Comparison of ENCODE assay signal across 25 mouse cellular contexts in the genomic region with DNA sequence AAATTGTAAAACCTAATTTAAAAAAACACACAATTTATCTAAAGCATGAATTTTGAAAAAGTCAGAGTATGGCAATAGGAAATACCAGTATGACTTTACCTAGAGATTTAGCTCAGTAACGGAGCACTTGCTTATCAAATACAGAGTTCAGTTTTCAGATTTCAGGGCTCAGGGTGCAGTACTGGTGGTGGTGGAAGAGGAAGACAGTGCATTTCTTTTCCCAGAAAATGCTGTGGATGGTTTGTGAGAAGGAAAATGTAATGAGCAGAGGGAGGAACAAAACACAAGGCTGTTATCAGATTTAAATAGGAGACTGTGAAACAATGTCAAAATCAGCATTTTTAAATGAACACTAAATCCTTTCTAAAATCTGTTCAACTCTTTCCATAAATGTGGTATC.
"Had no signal": no experiment of that assay in that cellular context is flagged by ENCODE, and none has a peak within 500 bp of the region (broad histone marks: within the 10 kb centered on the region; RNA-seq: fewer than 3 reads in every experiment).

No protein-coding gene starts in this region.

- H3K4me3 ChIP-seq: gastrocnemius, adult 2 months; heart, embryonic 10.5 days; heart, embryonic 12.5 days; hindbrain, embryonic 10.5 days; hindbrain, embryonic 12.5 days; intestine, embryonic 15.5 days; left cerebral cortex, adult 2 months; limb, embryonic 13.5 days; limb, embryonic 15.5 days; liver, embryonic 12.5 days had no signal

- H3K27me3 ChIP-seq: heart, embryonic 12.5 days; hindbrain, embryonic 12.5 days; intestine, embryonic 15.5 days; limb, embryonic 13.5 days; limb, embryonic 15.5 days; liver, embryonic 12.5 days had no signal

- DNase-seq: gastrocnemius, adult 2 months; gastrocnemius, postnatal 10 days; gastrocnemius, postnatal 25 days; heart, adult 18-20 months; heart, postnatal 10 days; heart, postnatal 4 days; kidney, adult 18-20 months; kidney, adult 8-10 months; kidney, postnatal 10 days; kidney, postnatal 25 days; kidney, postnatal 4 days; lung, adult 18-20 months had no signal

- H3K27ac ChIP-seq: gastrocnemius, adult 2 months; heart, embryonic 10.5 days; hindbrain, embryonic 10.5 days; hindbrain, embryonic 12.5 days; hindbrain, embryonic 14.5 days; intestine, embryonic 15.5 days; left cerebral cortex, adult 2 months; limb, embryonic 13.5 days; limb, embryonic 15.5 days; liver, embryonic 12.5 days; liver, embryonic 14.5 days had no signal

- H3K9me3 ChIP-seq: heart, embryonic 10.5 days; heart, embryonic 12.5 days; hindbrain, embryonic 12.5 days; intestine, embryonic 15.5 days; limb, embryonic 13.5 days; limb, embryonic 15.5 days; liver, embryonic 12.5 days had no signal

- H3K9ac ChIP-seq: heart, embryonic 12.5 days; hindbrain, embryonic 12.5 days; hindbrain, embryonic 14.5 days; intestine, embryonic 15.5 days; limb, embryonic 13.5 days; limb, embryonic 15.5 days; liver, embryonic 12.5 days; liver, embryonic 14.5 days had no signal

- ATAC-seq: inflammation-experienced regulatory T-cells, adult 6 months; intestine, embryonic 15.5 days; intestine, postnatal 0 days; liver, embryonic 12.5 days had no signal

- H3K4me2 ChIP-seq: heart, embryonic 12.5 days; hindbrain, embryonic 12.5 days; hindbrain, embryonic 14.5 days; intestine, embryonic 15.5 days; limb, embryonic 13.5 days; limb, embryonic 15.5 days; liver, embryonic 12.5 days had no signal

- H3K4me1 ChIP-seq: heart, embryonic 10.5 days; heart, embryonic 12.5 days; hindbrain, embryonic 10.5 days; hindbrain, embryonic 12.5 days; intestine, embryonic 15.5 days; limb, embryonic 13.5 days; limb, embryonic 15.5 days; liver, embryonic 12.5 days had no signal

- H3K36me3 ChIP-seq: heart, embryonic 10.5 days; heart, embryonic 12.5 days; hindbrain, embryonic 10.5 days; hindbrain, embryonic 12.5 days; intestine, embryonic 15.5 days; limb, embryonic 13.5 days; limb, embryonic 15.5 days; liver, embryonic 12.5 days had no signal
